Mouse (Mus musculus): ENCODE data around the gene Park7.

Park7 gene

GRCm38 (mm10) chr4:150872681-150873080 lies 41.6 kb downstream of the Park7 start:
- DNase-seq (ENCODE audit: low spot score) = no peak

- no peak for DNase-seq (ENCODE audit: low spot score)
These were observed 42.0 kb downstream of the Park7 start for GRCm38 (mm10) chr4:150872139-150872651.

DNA sequence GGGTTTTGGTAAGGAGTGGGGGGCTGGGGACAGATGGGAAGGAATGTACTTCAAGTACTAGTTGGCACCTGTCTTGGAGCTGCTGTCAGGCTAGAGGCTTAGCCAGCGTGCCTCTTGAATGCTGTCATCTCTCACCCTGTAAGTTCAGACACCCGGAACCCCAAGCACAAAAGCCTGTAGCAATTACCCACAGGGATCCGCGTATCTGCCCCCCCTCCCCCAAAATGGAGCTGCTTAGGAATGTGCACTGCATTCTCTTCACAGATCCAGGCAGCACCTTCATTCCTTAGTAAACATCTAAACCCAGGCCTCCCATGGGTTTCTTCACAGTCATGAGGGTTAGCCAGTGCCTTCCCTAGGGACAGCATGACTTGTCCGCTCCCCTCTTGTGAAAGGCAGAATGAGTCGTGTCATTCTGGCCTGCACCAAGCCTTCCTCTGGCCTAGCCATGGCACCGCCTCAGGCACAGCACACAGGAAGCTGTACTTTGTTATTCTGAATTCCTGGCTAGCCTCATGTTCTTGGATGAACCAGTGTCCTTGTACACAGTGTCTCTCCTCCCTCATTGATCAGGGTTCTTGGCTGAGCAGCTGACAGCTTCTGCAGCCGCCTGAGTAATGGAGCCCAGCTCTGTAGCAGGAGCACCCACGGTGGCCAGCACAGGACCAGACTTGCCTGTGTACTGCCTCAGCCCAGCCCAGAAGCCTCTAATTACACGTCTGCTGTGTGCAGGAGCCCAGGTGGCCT lies 42.7 kb downstream of the Park7 start:
- DNase-seq (ENCODE audit: low spot score) = peak; percentile 83

DNA sequence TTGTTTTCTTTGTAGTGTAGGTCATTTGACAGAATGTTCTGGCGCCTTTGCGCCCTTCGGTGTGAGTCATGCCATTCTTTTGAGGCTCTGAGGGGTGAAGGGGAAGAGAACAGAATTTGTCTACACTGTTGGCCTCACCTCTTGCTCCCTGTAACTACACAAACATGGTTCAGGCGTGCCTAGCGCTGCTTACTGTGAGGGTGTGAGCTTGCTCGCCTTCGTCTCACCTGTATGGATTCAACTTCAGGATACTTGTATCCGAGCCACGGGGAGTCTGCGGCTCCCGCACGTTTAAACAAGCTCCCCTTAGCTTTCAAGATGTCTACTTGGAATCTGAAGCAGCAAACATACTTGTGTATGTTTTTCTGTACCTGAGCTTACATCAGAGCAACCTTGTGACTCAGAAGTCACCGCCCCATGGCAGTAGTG lies 43.3 kb downstream of the Park7 start:
- DNase-seq (ENCODE audit: low spot score) = peak; percentile 78

DNA sequence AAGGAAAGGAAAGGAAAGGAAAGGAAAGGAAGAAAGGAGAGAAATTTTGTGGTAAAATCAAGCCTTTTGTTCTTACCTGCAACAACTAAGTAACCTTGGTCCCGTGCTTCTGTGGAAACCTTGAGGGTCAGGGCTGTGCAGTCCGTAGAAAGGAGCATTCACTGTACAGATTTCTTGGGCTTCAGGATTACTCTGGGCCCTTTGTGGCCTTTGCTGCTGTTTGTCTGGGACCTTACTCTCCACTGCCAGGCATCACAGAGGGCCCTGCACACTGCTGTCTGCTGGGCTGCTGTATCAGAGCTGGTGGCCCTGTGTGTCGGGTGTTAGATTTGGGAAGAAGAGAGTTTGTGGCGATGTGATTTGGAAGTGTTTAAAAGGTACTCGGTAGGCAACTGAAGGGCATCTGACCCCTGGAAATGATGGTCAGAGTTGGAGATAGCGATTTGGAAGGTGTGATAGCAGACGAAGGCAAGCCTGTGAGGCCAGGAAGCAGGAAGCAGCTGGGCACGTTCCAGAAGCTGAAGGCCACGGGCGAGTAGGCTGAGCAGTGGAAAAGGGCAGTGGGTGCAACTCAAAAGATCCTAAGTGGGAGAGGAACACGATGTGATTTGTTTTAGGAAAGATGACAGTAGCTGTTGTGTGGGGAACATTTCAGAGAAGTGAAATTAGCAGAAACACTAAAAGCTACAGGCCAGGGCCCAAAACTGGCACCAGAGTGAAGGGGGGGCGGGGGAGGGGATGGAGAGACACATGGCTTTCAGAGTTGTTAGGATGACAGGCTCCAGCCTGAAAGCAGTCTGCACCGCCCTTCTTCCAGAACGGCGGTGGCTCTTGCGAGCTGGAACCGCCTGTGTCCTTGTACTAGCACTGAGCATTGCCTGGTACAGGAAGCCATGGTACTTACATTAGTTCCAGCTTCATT lies 44.7 kb downstream of the Park7 start:
- peak; percentile 36 for DNase-seq (ENCODE audit: low spot score)

GRCm38 (mm10) chr4:150868859-150869258 lies 45.4 kb downstream of the Park7 start:
- no peak for DNase-seq (ENCODE audit: low spot score)

DNA sequence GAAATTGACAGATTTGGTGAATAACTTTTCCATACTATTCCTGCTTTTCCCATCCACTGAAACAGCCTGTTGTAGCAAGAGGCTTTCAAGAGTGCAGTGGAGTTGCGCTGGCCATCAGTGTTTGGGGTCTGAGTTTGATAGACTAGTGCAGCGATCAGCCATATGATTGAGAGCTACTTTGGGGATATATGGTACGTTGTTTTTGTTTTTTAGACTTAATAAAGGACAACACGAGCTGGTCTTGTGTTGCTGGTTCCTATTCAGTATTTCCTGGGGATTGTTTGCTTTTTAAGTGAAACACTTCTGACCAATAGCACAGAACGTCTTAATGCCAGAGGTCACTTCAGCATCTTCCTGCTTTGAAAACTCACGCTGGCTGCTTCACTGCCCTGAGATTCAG lies 46.1 kb downstream of the Park7 start:
- no peak for DNase-seq (ENCODE audit: low spot score)

DNA sequence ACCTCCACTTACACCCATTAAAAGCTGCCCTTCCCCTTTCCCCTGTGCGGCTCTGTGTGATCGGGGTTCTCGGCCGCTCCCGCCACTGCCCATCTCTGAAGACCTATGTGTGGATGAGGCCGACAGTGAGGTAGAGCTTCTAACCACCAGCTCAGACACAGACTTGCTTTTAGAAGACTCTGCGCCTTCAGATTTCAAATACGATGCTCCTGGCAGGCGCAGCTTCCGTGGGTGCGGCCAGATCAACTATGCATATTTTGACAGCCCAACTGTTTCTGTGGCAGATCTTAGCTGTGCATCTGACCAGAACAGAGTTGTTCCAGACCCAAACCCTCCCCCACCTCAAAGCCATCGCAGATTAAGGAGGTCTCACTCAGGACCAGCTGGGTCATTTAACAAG lies 47.7 kb downstream of the Park7 start:
- no peak for DNase-seq (ENCODE audit: low spot score)

- DNase-seq (ENCODE audit: low spot score) = no peak
These were observed 48.2 kb downstream of the Park7 start for GRCm38 (mm10) chr4:150866069-150866468.

- no peak for DNase-seq (ENCODE audit: low spot score)
These were observed 48.9 kb downstream of the Park7 start for GRCm38 (mm10) chr4:150865371-150865770.

- no peak for DNase-seq (ENCODE audit: low spot score)
These were observed 51.4 kb downstream of the Park7 start for GRCm38 (mm10) chr4:150862626-150863375.

DNA sequence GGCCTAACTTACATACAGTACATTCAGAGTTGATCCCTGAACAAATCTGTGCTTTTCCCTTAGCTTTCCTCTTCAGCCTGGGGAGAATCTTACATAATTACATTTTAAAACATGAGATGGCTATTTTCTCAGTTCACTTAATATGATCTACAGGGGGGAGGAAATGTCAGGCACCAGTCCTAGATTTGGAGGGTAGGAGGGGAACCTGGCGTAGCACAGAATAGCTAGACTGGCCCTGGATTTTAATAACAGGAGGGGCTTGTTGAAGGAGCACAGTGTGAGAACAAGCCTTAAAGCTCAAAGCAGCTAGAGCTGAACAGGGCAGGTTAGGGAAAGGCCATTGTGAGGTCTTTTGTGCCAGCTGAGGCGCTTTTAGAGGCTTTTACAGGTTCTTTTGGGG lies 53.1 kb downstream of the Park7 start:
- no peak for DNase-seq (ENCODE audit: low spot score)

DNA sequence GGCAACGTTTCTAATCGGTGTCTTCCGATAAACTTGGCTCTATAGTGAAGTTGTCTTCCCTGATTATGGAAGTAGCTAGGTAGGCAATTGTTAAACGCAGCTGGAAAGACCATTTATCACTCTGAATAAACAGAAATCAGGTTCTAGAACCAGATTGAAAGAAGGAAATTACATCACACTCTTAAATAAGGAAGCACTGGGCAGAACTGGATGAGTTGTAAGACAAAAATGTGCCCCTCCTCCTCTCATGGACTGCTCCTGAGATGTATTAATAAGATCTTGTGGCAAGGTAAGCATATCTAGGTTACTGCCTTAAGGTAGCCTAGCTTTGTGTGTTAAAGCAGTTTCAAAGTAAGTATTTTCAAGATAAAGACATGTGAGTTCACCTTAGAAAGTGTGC lies 53.7 kb downstream of the Park7 start:
- DNase-seq (ENCODE audit: low spot score) = no peak

- no peak for DNase-seq (ENCODE audit: low spot score)
These were observed 58.9 kb downstream of the Park7 start for GRCm38 (mm10) chr4:150855346-150855745.

DNA sequence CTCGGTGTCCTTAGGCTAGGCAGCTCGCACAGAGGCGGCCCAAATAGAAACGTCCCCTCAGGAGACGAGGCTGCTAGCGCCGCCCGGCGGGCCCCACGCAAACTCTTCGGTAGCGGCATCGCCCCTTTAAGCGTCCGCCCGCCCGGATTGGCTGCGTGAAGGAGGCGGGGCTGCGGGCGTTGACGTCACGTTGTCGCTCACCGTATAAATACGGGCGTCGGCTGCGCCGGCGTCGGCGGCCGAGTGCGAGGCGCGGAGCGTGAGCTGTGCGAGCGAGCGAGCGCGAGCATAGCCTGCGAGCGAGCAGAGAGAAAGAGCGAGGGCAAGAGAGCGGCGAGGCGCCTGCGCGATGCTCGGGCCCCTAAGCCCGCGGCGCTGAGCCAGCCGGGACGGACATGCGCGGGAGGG lies 59.4 kb downstream of the Park7 start:
- peak; percentile 95 for DNase-seq (ENCODE audit: low spot score)

DNA sequence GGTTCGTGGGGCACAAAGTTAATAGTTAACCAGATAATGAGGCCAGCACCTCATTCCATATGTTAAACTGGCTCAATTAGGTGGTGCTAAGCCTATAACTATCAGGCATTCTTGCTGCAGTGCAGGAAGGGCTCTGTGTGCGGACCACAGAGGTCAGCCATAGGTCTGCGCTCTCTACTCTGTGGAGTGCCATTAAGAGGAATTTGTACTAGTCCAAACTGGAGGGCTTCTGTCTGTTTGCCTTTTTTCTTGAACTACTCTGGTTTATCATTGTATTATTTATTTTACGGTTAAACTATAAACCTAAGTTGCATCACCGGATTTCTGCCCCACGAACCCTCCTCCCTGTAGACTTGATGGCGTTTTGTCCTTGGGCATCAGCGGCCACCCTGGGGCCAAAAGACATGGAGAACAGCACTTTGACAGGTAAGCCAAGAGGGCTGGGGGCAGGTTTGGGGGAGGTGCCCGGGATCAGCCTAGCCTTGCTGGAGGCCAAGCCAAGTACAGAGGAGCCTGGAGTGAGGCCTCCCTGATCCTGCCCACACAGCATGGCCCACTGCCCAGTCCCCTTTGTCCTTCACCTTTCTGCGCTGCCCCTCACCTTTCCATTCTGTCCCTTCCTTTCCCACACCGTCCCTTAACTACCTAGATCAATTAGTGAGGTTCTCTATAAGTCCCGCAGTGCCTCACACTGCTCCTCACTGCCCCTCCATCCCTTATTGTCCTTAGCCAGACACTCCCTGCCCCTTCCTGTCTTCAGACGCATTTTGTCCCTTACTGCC lies 60.4 kb downstream of the Park7 start, which contains the start of gene Errfi1:
Gene Errfi1, plus strand, starts transcription at position 240 of the 782 bp plus-strand sequence.
- DNase-seq (ENCODE audit: low spot score) = peak; percentile 81

DNA sequence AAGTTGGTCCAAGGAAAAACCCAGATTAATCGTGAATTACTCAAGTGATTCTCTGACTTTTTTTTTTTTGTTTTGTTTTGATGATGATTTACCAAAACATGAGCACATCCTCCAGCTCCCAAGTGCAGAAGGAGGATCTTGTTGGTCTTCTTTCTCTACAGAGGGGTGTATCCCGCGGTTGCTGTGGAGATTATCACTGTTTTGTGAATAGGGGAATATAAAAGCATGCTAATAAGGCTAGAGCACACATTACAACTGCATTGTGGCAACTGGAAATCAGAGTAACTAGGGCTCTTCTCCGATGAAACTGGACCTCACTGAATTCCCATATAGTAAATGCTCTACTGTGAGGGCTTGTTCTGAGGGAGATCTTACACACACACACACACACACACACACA lies 61.8 kb downstream of the Park7 start:
- no peak for DNase-seq (ENCODE audit: low spot score)

DNA sequence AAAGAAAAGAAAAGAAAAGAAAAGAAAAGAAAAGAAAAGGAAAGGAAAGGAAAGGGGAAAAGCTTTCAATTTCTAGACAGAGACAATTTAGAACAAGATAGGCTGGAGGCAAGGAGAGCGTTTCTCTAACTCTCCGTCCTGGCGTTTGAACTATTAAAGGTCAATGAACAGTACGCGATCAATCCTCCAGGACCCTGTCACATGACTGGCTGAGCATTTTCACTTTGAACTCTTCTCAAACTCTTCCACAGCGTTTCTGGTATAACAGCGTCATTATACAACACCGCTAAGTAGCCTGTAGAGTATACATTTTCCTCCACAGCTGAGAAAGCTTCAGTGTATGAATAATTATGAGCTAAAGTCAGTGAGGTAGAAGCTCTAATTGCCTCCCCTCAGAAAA lies 62.2 kb downstream of the Park7 start:
- no peak for DNase-seq (ENCODE audit: low spot score)

DNA sequence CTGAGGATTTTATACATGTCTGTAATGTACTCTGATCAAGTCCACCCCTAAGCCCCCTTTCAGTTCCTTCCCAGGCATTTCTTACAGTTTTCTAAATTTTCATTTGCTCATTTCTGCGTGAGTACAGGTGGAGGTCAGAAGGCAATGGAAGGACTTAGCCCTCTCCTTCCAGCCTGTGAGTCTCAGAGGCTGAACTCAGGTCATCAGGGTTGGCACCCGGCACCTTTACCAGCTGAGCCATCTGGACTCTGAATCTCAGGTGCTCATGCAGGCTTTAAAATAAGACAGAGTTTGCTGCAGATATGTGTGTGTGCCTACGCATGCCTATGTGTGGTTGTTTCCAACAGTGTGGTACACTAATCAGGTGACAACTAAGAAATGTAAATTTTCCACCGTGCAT lies 63.3 kb downstream of the Park7 start:
- no peak for DNase-seq (ENCODE audit: low spot score)

DNA sequence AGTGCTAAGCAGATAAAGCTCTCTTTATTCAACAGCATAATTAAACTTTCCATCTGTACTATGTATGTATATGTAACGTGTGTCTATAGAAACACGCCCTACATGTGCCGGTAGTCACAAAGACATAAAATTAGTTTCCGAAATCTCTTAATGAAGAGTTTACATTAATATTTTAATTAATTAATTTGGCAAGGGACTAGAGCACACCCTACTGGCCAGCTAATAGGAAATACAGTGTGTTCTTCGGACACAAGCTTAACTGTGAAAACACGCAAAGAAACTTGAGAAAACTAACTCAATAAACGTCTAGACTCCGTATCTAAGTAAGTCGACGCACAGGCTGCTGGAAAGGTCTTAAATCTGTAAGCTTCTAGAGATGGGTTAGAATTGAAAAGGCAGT lies 64.3 kb downstream of the Park7 start:
- DNase-seq (ENCODE audit: low spot score) = no peak

Data from lung, postnatal 25 days (tissue).